Mouse (Mus musculus): Measurements from ENCODE around the gene Plcd1. TPM values are rescaled to one million over a fixed set of nuclear protein-coding genes. Genes with fewer than 3 reads are reported as not detected.

Plcd1 gene
- polyA plus RNA-seq, 2 experiments from 2014 or later = 1.2 to 3.5 TPM

Other genes with a start within 250 kb of the Plcd1 start
- gene Ctdspl, start 167.0 kb downstream of the Plcd1 start, polyA plus RNA-seq (2017; shearing (Covaris generic)) = under 1 TPM; 0.62 to 0.75 TPM
- gene Vill, start 40.7 kb downstream of the Plcd1 start, polyA plus RNA-seq (2017; shearing (Covaris generic)) = 10 to 100 TPM; 19.6 to 28.1 TPM
- gene Dlec1, start 9.0 kb upstream of the Plcd1 start, polyA plus RNA-seq (2017; shearing (Covaris generic)) = not detected
- gene Acaa1b, start 63.6 kb upstream of the Plcd1 start, polyA plus RNA-seq (2017; shearing (Covaris generic)) = not detected
- not detected for gene Gm47289, start 65.7 kb upstream of the Plcd1 start, polyA plus RNA-seq (2017; shearing (Covaris generic))
- not detected for gene Slc22a13, start 115.6 kb upstream of the Plcd1 start, polyA plus RNA-seq (2017; shearing (Covaris generic))
- 1 to 10 TPM; 7.6 to 8.0 TPM for gene Oxsr1, start 228.9 kb upstream of the Plcd1 start, polyA plus RNA-seq (2017; shearing (Covaris generic))
- gene Acaa1a, start 246.2 kb upstream of the Plcd1 start, polyA plus RNA-seq (2017; shearing (Covaris generic)) = 10 to 100 TPM; 38.7 to 55.1 TPM
- gene Myd88, start 247.9 kb upstream of the Plcd1 start, polyA plus RNA-seq (2017; shearing (Covaris generic)) = 10 to 100 TPM; 63.4 to 74.5 TPM

Data from CD4-positive, CD25-positive, alpha-beta regulatory T cell, adult 4 months (primary cell).